Mouse (Mus musculus): ENCODE measurements around the gene Qtrt2.

Gene Qtrt2

DNA sequence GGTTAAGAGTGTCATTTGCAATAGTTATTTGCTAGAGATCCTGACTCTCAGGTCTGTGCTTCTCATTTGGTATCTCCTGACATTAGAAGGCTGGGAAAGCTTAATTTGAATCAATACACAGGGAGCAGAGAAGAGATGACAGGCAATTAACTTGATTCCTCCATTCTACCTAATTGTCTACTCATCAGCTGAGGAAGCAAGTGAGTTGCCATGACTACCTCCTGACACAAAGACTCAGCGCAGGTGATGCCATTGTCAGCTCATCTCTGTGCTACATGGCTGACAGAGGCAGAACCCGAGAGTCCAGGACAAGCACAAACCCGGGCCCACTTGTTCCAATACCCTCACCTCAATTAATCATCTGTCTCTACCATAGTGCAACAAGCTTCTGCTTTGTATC, 99.1 kb downstream of the Qtrt2 start:
- DNase-seq (ENCODE audit: extremely low read depth, low read depth), result no peak

- DNase-seq (ENCODE audit: extremely low read depth, low read depth), result no peak
These were observed 108.2 kb downstream of the Qtrt2 start for GRCm38 (mm10) chr16:43818404-43818803.

GRCm38 (mm10) chr16:43816321-43816720, 110.3 kb downstream of the Qtrt2 start:
- DNase-seq (ENCODE audit: extremely low read depth, low read depth), result no peak

DNA sequence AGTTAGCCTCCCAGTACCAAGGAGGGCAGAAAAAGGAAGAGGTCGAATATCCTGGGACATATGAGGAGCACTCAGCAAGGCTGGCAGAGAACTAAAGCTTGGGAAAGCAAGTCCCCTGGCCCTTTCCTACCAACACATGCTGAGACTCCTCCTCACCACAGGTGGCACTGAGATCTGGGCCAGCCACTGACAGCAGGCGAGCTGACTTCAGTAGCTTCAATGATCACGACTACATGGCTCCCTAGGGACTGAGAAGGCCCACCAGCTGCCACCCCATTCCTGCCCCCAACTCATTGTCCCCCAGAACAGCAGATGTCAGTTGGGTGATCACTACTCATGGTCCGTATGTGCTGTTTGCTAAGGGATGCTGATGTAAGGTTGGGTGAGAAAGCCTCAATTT, 112.0 kb downstream of the Qtrt2 start:
- DNase-seq (ENCODE audit: extremely low read depth, low read depth), result no peak

Measured in MEL-GATA-1-ER (cell line).